Mouse (Mus musculus) hindbrain, embryonic 11.5 days (tissue): ENCODE measurements around the gene Sephs1. TPM values are rescaled to one million over a fixed set of nuclear protein-coding genes. Genes with fewer than 3 reads are reported as not detected.
A peak's percentile ranks its signal among the peaks of the same experiment; 100 is the strongest.

Experiments used
- ATAC-seq: fragments of 200-750 bp; cut with Nextera tagmentation; 2 replicates; pipeline ENCODE4 v1.8.0; 2017; ENCODE audit warnings: mild to moderate bottlenecking, moderate TSS enrichment, moderate library complexity; ENCODE audit not compliant: low FRiP score
- DNase-seq: peaks from one replicate; pipeline ENCODE4 v3.0.0-alpha.2; 2015; ENCODE audit warnings: low spot score
- H3K27ac ChIP-seq: fragments of 300-500 bp; sonication (generic); 2 replicates; pipeline ENCODE4 v1.5.1; 2014; ENCODE audit warnings: mild to moderate bottlenecking, low read depth, low read length
- H3K27me3 ChIP-seq: fragments of 300-500 bp; sonication (generic); 2 replicates; pipeline ENCODE4 v1.6.1; 2014; ENCODE audit warnings: mild to moderate bottlenecking, low read length, moderate library complexity, mixed read lengths; ENCODE audit not compliant: control insufficient read depth, insufficient read depth
- H3K36me3 ChIP-seq: fragments of 300-500 bp; sonication (generic); 2 replicates; pipeline ENCODE4 v1.6.1; 2014; ENCODE audit warnings: mild to moderate bottlenecking, low read length, moderate library complexity, mixed read lengths; ENCODE audit not compliant: control insufficient read depth, insufficient read depth
- H3K4me1 ChIP-seq: fragments of 300-500 bp; sonication (generic); replicated peaks from 2 replicates; pipeline ENCODE4 v1.6.1; 2014; ENCODE audit warnings: low read length, mixed read lengths; ENCODE audit not compliant: control insufficient read depth, insufficient read depth
- H3K4me2 ChIP-seq: fragments of 300-500 bp; sonication (generic); replicated peaks from 2 replicates; pipeline ENCODE4 v1.6.1; 2014; ENCODE audit warnings: mild to moderate bottlenecking, low read depth, low read length
- H3K4me3 ChIP-seq: fragments of 300-500 bp; sonication (generic); 2 replicates; pipeline ENCODE4 v1.5.1; 2014; ENCODE audit warnings: low read depth, low read length
- H3K9ac ChIP-seq: fragments of 300-500 bp; sonication (generic); 2 replicates; pipeline ENCODE4 v1.6.1; 2014; ENCODE audit warnings: low read depth, low read length
- H3K9me3 ChIP-seq: fragments of 300-500 bp; sonication (generic); 2 replicates; pipeline ENCODE4 v1.6.1; 2016; ENCODE audit warnings: low read length; ENCODE audit not compliant: control insufficient read depth
- WGBS: fragments of 180-500 bp; shearing (Covaris S2); extraction: QIAGEN DNeasy Blood & Tissue Kit; methylation state at CpG from one replicate; pipeline ENCODE4 v1.1.7; 2014; 5-methylcytosine and 5-hydroxymethylcytosine counted together
- polyA plus RNA-seq: library from polyadenylated mRNA; unstranded; fragments of >200 nt; fragmentation: Nextera tagmentation; extraction: Ambion mirVana; gene quantifications from 2 replicates; pipeline ENCODE4 v1.2.1, GENCODE M21; 2014

Sephs1 gene
- polyA plus RNA-seq, 1 experiment from 2014 or later = 113 TPM

GRCm38 (mm10) chr2:4913949-4914348 is 32.6 kb downstream of the Sephs1 start:
- Histone ChIP-seq H3K9me3 (no peaks in the 10 kb centered on the region), H3K4me1 (no peaks in the 10 kb centered on the region), H3K27me3 (no peaks in the 10 kb centered on the region), H3K9ac (no peak overlapping the region), H3K36me3 (no peaks in the 10 kb centered on the region), H3K4me3 (no peak overlapping the region), H3K4me2 (no peak overlapping the region), H3K27ac (no peak overlapping the region)
- DNase-seq (no peak), ATAC-seq (no peak)
- WGBS = 68% methylated on average over 7 of the region's 7 CpGs

GRCm38 (mm10) chr2:4916037-4916436 is 34.7 kb downstream of the Sephs1 start:
- no peak for DNase-seq

GRCm38 (mm10) chr2:4917326-4918021 is 36.1 kb downstream of the Sephs1 start:
- Histone ChIP-seq H3K36me3 (no peaks in the 10 kb centered on the region), H3K9ac (no peak overlapping the region), H3K4me2 (no peak overlapping the region; the same call in 1 of the 2 replicates), H3K4me1 (no peaks in the 10 kb centered on the region), H3K4me3 (no peak overlapping the region), H3K27ac (no peak overlapping the region), H3K27me3 (no peaks in the 10 kb centered on the region), H3K9me3 (no peaks in the 10 kb centered on the region)
- no peak for ATAC-seq
- WGBS = 18% methylated on average over 8 of the region's 8 CpGs
- DNase-seq = peak; percentile 74

More at GRCm38 (mm10) chr2:4916037-4916436, 34.7 kb downstream of the Sephs1 start:
- Histone ChIP-seq H3K36me3 (no peaks in the 10 kb centered on the region), H3K9ac (no peak overlapping the region), H3K27ac (no peak overlapping the region), H3K4me2 (no peak overlapping the region), H3K4me1 (no peaks in the 10 kb centered on the region), H3K27me3 (no peaks in the 10 kb centered on the region), H3K9me3 (no peaks in the 10 kb centered on the region), H3K4me3 (no peak overlapping the region)
- no peak for ATAC-seq
- WGBS = 79% methylated on average over 6 of the region's 6 CpGs

GRCm38 (mm10) chr2:4918860-4919739 is 37.7 kb downstream of the Sephs1 start, which contains the start of gene Phyh:
Gene Phyh (plus strand): TSS chr2:4919019.
- H3K4me2 ChIP-seq = peak within 1 kb of the TSS; percentile 68
- ATAC-seq = peak; percentile 95
- H3K27me3 ChIP-seq = no peaks in the 10 kb centered on the region
- DNase-seq = peak; percentile 84
- H3K36me3 ChIP-seq = no peaks in the 10 kb centered on the region
- peak within 1 kb of the TSS; percentile 44 for H3K4me3 ChIP-seq
- peak within 1 kb of the TSS; percentile 57 for H3K9ac ChIP-seq
- 6% methylated on average over 34 of the region's 35 CpGs for WGBS
- no peak within 1 kb of the TSS for H3K27ac ChIP-seq
- no peaks in the 10 kb centered on the region for H3K4me1 ChIP-seq
- no peaks in the 10 kb centered on the region for H3K9me3 ChIP-seq

GRCm38 (mm10) chr2:4921019-4921418 is 39.7 kb downstream of the Sephs1 start:
- Histone ChIP-seq H3K27me3 (no peaks in the 10 kb centered on the region), H3K4me1 (no peaks in the 10 kb centered on the region), H3K9ac (no peak overlapping the region), H3K4me3 (no peak overlapping the region), H3K9me3 (no peaks in the 10 kb centered on the region), H3K4me2 (no peak overlapping the region), H3K27ac (no peak overlapping the region), H3K36me3 (no peaks in the 10 kb centered on the region)
- DNase-seq = no peak
- no peak for ATAC-seq
- 72% methylated on average over 5 of the region's 5 CpGs for WGBS

GRCm38 (mm10) chr2:4922476-4923164 is 41.3 kb downstream of the Sephs1 start:
- H3K27me3 ChIP-seq = no peaks in the 10 kb centered on the region
- H3K4me2 ChIP-seq = no peak overlapping the region
- no peak overlapping the region for H3K9ac ChIP-seq
- ATAC-seq = no peak
- H3K4me1 ChIP-seq = no peaks in the 10 kb centered on the region
- no peak for DNase-seq
- no peak overlapping the region for H3K27ac ChIP-seq
- H3K9me3 ChIP-seq = no peaks in the 10 kb centered on the region
- 69% methylated on average over 7 of the region's 7 CpGs for WGBS
- H3K36me3 ChIP-seq = no peaks in the 10 kb centered on the region
- no peak overlapping the region for H3K4me3 ChIP-seq

GRCm38 (mm10) chr2:4927391-4927790 is 46.0 kb downstream of the Sephs1 start:
- DNase-seq = no peak

GRCm38 (mm10) chr2:4929230-4929629 is 47.9 kb downstream of the Sephs1 start:
- H3K4me2 ChIP-seq = no peak overlapping the region
- H3K9me3 ChIP-seq = no peaks in the 10 kb centered on the region
- WGBS = 96% methylated on average over 2 of the region's 2 CpGs
- no peak overlapping the region for H3K4me3 ChIP-seq
- no peak for DNase-seq
- H3K27me3 ChIP-seq = no peaks in the 10 kb centered on the region
- no peaks in the 10 kb centered on the region for H3K36me3 ChIP-seq
- ATAC-seq = no peak
- H3K4me1 ChIP-seq = no peaks in the 10 kb centered on the region
- no peak overlapping the region for H3K9ac ChIP-seq
- no peak overlapping the region for H3K27ac ChIP-seq

More at GRCm38 (mm10) chr2:4927391-4927790, 46.0 kb downstream of the Sephs1 start:
- Histone ChIP-seq H3K36me3 (no peaks in the 10 kb centered on the region), H3K27me3 (no peaks in the 10 kb centered on the region), H3K4me1 (no peaks in the 10 kb centered on the region), H3K4me3 (no peak overlapping the region), H3K27ac (no peak overlapping the region), H3K9me3 (no peaks in the 10 kb centered on the region), H3K4me2 (no peak overlapping the region), H3K9ac (no peak overlapping the region)
- ATAC-seq = no peak
- WGBS = 88% methylated on average over 3 of the region's 3 CpGs
